Mouse (Mus musculus) kidney, embryonic 14.5 days (tissue): ENCODE data around the gene Klhl11. TPM values are rescaled to one million over a fixed set of nuclear protein-coding genes. Genes with fewer than 3 reads are reported as not detected.

Experiments used
- ATAC-seq: fragments of 200-750 bp; cut with Nextera tagmentation; 2 replicates; pipeline ENCODE4 v1.8.0; 2017; ENCODE audit warnings: moderate number of reproducible peaks, mild to moderate bottlenecking, moderate TSS enrichment, moderate library complexity; ENCODE audit not compliant: low FRiP score, low TSS enrichment
- H3K27ac ChIP-seq: fragments of 300-500 bp; sonication (generic); 2 replicates; pipeline ENCODE4 v1.5.1; 2014; ENCODE audit warnings: low read depth, mild to moderate bottlenecking, low read length, moderate library complexity, mixed read lengths
- H3K27me3 ChIP-seq: fragments of 300-500 bp; sonication (generic); 2 replicates; pipeline ENCODE4 v1.6.1; 2014; ENCODE audit warnings: mild to moderate bottlenecking, low read length; ENCODE audit not compliant: control insufficient read depth, insufficient read depth
- H3K36me3 ChIP-seq: fragments of 300-500 bp; sonication (generic); 2 replicates; pipeline ENCODE4 v1.6.1; 2014; ENCODE audit warnings: low read length, mixed read lengths; ENCODE audit not compliant: control insufficient read depth, insufficient read depth
- H3K4me1 ChIP-seq: fragments of 300-500 bp; sonication (generic); 2 replicates; pipeline ENCODE4 v1.6.1; 2014; ENCODE audit warnings: low read length, mixed read lengths; ENCODE audit not compliant: control insufficient read depth, insufficient read depth
- H3K4me2 ChIP-seq: fragments of 300-500 bp; sonication (generic); replicated peaks from 2 replicates; pipeline ENCODE4 v1.6.1; 2014; ENCODE audit warnings: low read depth, mild to moderate bottlenecking, low read length
- H3K4me3 ChIP-seq: fragments of 300-500 bp; sonication (generic); 2 replicates; pipeline ENCODE4 v1.5.1; 2014; ENCODE audit warnings: mild to moderate bottlenecking, low read length
- H3K9ac ChIP-seq: fragments of 300-500 bp; sonication (generic); 2 replicates; pipeline ENCODE4 v1.6.1; 2014; ENCODE audit warnings: low read depth, mild to moderate bottlenecking, low read length, moderate library complexity
- H3K9me3 ChIP-seq: fragments of 300-500 bp; sonication (generic); 2 replicates; pipeline ENCODE4 v1.6.1; 2016; ENCODE audit warnings: low read length; ENCODE audit not compliant: control insufficient read depth
- WGBS: fragments of 180-500 bp; shearing (Covaris S2); extraction: QIAGEN DNeasy Blood & Tissue Kit; methylation state at CpG from one replicate; pipeline ENCODE4 v1.1.7; 2014; 5-methylcytosine and 5-hydroxymethylcytosine counted together
- polyA plus RNA-seq: library from polyadenylated mRNA; unstranded; fragments of >200 nt; fragmentation: Nextera tagmentation; extraction: Ambion mirVana; gene quantifications from 2 replicates; pipeline ENCODE4 v1.2.1, GENCODE M21; 2014

The Klhl11 gene
- polyA plus RNA-seq, 1 experiment from 2014 or later: 12.3 TPM

GRCm38 (mm10) chr11:100484461-100484860, 11.9 kb upstream of the Klhl11 start:
- H3K27ac ChIP-seq: no peak overlapping the region

GRCm38 (mm10) chr11:100479152-100479551, 6.6 kb upstream of the Klhl11 start:
- no peak for ATAC-seq
- no peaks in the 10 kb centered on the region for H3K27me3 ChIP-seq
- WGBS: 61% methylated on average over 7 of the region's 7 CpGs
- no peak overlapping the region for H3K4me2 ChIP-seq
- H3K36me3 ChIP-seq: peaks cover 73% of the 10 kb centered on the region
- H3K4me1 ChIP-seq: no peaks in the 10 kb centered on the region
- H3K27ac ChIP-seq: no peak overlapping the region
- H3K9me3 ChIP-seq: no peaks in the 10 kb centered on the region
- H3K4me3 ChIP-seq: no peak overlapping the region
- H3K9ac ChIP-seq: no peak overlapping the region

More at GRCm38 (mm10) chr11:100484461-100484860, 11.9 kb upstream of the Klhl11 start:
- no peaks in the 10 kb centered on the region for H3K4me1 ChIP-seq
- H3K9me3 ChIP-seq: no peaks in the 10 kb centered on the region
- no peak overlapping the region for H3K4me3 ChIP-seq
- ATAC-seq: no peak
- H3K36me3 ChIP-seq: peaks cover 90% of the 10 kb centered on the region
- WGBS: 91% methylated on average over 3 of the region's 3 CpGs
- H3K27me3 ChIP-seq: no peaks in the 10 kb centered on the region
- no peak overlapping the region for H3K9ac ChIP-seq
- H3K4me2 ChIP-seq: no peak overlapping the region

GRCm38 (mm10) chr11:100476281-100476680, 3.7 kb upstream of the Klhl11 start:
- Histone ChIP-seq H3K4me3 (no peak overlapping the region), H3K4me1 (peaks cover 2% of the 10 kb centered on the region; the same call in 1 of the 2 replicates), H3K27me3 (no peaks in the 10 kb centered on the region), H3K36me3 (peaks cover 45% of the 10 kb centered on the region), H3K9ac (no peak overlapping the region), H3K4me2 (no peak overlapping the region), H3K27ac (no peak overlapping the region), H3K9me3 (no peaks in the 10 kb centered on the region)
- ATAC-seq: no peak
- 94% methylated on average over 5 of the region's 5 CpGs for WGBS

- no peak overlapping the region for H3K9ac ChIP-seq
- no peak overlapping the region; the same call in 1 of the 2 replicates for H3K4me2 ChIP-seq
- 35% methylated on average over 5 of the region's 5 CpGs for WGBS
- H3K4me3 ChIP-seq: peak overlapping the region; percentile 92
- H3K4me1 ChIP-seq: peaks cover 14% of the 10 kb centered on the region
- no peaks in the 10 kb centered on the region for H3K9me3 ChIP-seq
- no peak; the same call in 1 of the 2 replicates for ATAC-seq
- H3K27me3 ChIP-seq: no peaks in the 10 kb centered on the region
- H3K27ac ChIP-seq: no peak overlapping the region
- peaks cover 13% of the 10 kb centered on the region for H3K36me3 ChIP-seq
Observed at GRCm38 (mm10) chr11:100472935-100473295, 374 bp upstream of the Klhl11 start.

- Histone ChIP-seq H3K27ac (no peak overlapping the region), H3K27me3 (no peaks in the 10 kb centered on the region), H3K4me3 (peak overlapping the region; percentile 92), H3K4me1 (peaks cover 14% of the 10 kb centered on the region), H3K9me3 (no peaks in the 10 kb centered on the region), H3K4me2 (peak overlapping the region; percentile 95), H3K9ac (peak overlapping the region; percentile 93), H3K36me3 (peaks cover 3% of the 10 kb centered on the region)
- WGBS: 4% methylated on average over 30 of the region's 30 CpGs
- ATAC-seq: peak; percentile 29; the same call in 1 of the 2 replicates
Observed at GRCm38 (mm10) chr11:100471352-100472196, 967 bp downstream of the Klhl11 start.

GRCm38 (mm10) chr11:100465833-100466232, 6.7 kb downstream of the Klhl11 start:
- no peak overlapping the region for H3K27ac ChIP-seq
- H3K4me1 ChIP-seq: peaks cover 7% of the 10 kb centered on the region
- no peak overlapping the region for H3K4me2 ChIP-seq
- no peak overlapping the region for H3K4me3 ChIP-seq
- no peaks in the 10 kb centered on the region for H3K27me3 ChIP-seq
- WGBS: 93% methylated on average over 1 of the region's 1 CpGs
- ATAC-seq: no peak
- peaks cover 17% of the 10 kb centered on the region; the same call in 1 of the 2 replicates for H3K36me3 ChIP-seq
- no peak overlapping the region for H3K9ac ChIP-seq
- H3K9me3 ChIP-seq: no peaks in the 10 kb centered on the region

GRCm38 (mm10) chr11:100465229-100465792, 7.2 kb downstream of the Klhl11 start:
- Histone ChIP-seq H3K4me1 (peaks cover 2% of the 10 kb centered on the region), H3K9ac (no peak overlapping the region), H3K9me3 (no peaks in the 10 kb centered on the region), H3K4me2 (no peak overlapping the region), H3K36me3 (peaks cover 21% of the 10 kb centered on the region), H3K27me3 (no peaks in the 10 kb centered on the region), H3K4me3 (no peak overlapping the region), H3K27ac (no peak overlapping the region)
- ATAC-seq: no peak
- 92% methylated on average over 1 of the region's 1 CpGs for WGBS

GRCm38 (mm10) chr11:100462699-100463098, 9.8 kb downstream of the Klhl11 start:
- H3K4me2 ChIP-seq: no peak overlapping the region
- 96% methylated on average over 10 of the region's 10 CpGs for WGBS
- H3K4me3 ChIP-seq: no peak overlapping the region
- H3K27me3 ChIP-seq: no peaks in the 10 kb centered on the region
- no peaks in the 10 kb centered on the region for H3K4me1 ChIP-seq
- H3K27ac ChIP-seq: no peak overlapping the region
- peaks cover 26% of the 10 kb centered on the region for H3K36me3 ChIP-seq
- H3K9ac ChIP-seq: no peak overlapping the region
- no peak for ATAC-seq
- no peaks in the 10 kb centered on the region for H3K9me3 ChIP-seq

GRCm38 (mm10) chr11:100457711-100458110, 14.8 kb downstream of the Klhl11 start:
- Histone ChIP-seq H3K4me2 (no peak overlapping the region), H3K9ac (no peak overlapping the region), H3K4me1 (no peaks in the 10 kb centered on the region), H3K27ac (no peak overlapping the region), H3K4me3 (no peak overlapping the region), H3K9me3 (no peaks in the 10 kb centered on the region), H3K36me3 (peaks cover 22% of the 10 kb centered on the region), H3K27me3 (no peaks in the 10 kb centered on the region)
- 84% methylated on average over 5 of the region's 5 CpGs for WGBS
- ATAC-seq: no peak
